Mouse (Mus musculus): ENCODE measurements around the gene Dlg2.
A peak's percentile ranks its signal among the peaks of the same experiment; 100 is the strongest.
"Not testable (repeated sequence)": the region's sequence is repeated elsewhere in the genome, so short reads cannot be mapped to it uniquely, and the experiment has no call there.

Dlg2 gene

DNA sequence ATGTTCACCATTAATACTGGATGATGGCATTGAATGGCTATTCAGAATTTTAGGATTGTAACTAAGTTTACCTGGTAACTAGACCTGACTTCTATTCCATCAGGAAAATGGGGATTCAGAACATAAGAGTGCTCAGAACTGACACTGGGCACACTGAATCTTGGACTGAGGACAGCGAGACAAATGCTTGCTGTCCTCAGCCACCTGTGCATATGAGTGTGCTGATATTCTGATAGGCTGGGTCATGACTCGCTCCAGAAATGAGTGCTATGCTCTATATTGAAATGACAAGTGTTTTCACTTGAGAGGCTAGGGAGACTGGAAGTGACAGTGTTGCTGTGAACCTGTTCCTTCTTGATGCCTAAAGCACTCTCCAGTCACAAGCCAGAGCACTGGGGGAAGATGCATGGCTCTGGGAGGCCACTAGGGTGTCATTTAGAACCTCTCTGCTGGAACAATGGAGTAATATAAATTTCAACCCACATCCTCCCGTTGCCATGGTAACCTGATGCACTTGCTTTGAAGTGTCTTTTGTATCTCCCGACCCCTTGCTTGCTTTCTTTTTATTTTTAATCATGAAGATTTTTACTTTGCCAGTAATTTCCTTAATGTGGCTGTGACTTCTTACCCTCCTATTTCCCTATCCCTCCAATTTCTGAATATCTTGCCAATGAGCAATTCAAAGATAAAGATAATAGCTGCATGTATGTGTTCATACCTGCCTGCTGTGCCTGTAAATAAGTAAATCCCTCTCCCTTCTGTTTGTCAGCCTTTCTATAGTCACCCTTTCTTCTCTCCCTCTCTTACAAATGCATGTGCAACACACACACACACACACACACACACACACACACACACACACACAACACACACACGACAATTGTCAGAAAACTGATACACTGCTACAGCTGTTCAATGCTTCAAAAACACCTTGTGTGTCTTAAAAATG is 367.1 kb downstream of the Dlg2 start:
- DNase-seq (ENCODE audit: low spot score), result no peak

- DNase-seq (ENCODE audit: low spot score), result not testable (repeated sequence)
Observed at GRCm38 (mm10) chr7:90876796-90877195, 400.3 kb downstream of the Dlg2 start.

DNA sequence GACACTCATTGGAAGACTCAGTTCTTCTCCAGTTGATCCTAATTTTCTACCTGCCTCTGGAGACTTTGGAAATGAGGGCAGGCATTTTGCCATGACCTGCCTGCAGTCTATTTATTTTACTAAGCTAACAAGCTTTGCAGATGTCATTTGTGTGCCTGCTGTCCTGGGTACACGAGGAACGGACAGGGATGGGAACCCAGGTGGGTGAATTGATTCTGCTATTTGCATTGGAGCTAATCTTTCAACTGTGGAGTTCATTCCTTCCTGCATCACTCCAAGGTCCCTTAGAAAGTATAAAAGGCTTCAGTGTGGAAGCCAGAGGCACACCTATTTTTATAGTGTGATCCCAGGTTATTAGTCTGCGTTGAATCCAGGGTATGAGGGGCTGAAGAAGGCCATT is 406.3 kb downstream of the Dlg2 start:
- DNase-seq (ENCODE audit: low spot score), result no peak

GRCm38 (mm10) chr7:90886396-90887006 is 410.0 kb downstream of the Dlg2 start:
- no peak for DNase-seq (ENCODE audit: low spot score)

DNA sequence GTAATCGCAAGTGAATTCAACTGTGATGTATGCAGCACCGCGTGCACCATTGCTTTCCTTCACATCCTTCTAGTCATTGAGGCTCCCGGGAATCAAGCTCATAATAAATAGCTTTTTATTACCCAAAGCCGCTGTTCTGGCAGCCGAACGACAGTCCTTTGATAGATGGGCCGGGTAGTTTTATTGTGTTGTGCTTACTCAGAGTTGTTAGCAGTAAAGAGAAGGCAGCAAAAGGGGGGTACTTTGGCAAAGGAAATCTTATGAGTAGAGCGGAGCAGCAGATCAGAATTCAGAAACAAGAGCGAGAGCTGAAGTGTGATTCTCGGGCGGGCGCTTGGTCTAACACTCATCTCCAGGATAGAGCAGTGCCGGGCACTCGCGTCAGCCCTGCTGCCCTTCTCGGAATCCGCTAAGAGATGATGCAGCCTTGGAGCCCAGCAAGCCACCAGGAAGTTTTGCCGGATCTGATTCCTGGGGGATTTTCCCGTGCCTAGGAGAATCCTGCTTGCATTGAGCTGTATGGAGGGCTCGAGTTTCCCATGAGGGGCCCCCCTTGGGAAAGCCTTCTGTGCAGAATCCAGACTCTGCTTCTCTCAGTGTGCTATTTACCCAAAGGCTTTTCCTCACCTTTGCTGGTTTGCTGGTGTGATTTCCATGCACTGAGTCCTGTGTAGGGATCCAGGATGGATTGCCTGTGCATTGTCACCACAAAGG is 410.7 kb downstream of the Dlg2 start:
- peak; percentile 4 for DNase-seq (ENCODE audit: low spot score)

DNA sequence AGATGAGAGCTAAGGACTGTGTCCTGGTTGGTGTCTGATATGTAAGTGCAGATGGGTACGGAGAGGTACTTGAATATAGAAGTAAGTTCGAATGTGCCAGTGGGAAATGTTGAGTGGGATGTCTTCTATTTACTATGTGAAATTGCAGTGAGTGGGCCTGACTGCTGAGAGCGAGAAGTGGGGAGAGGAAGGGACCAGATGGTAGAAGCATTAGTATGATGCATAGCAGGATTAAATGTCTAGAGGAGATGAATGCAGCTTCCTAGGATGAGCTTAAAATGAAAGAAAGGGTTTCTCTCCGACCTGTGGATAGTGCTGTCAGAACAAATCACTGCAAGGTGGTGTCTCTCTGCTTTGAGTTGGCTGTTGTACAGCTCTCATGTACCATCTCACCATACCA is 451.0 kb downstream of the Dlg2 start:
- DNase-seq (ENCODE audit: low spot score), result no peak

DNA sequence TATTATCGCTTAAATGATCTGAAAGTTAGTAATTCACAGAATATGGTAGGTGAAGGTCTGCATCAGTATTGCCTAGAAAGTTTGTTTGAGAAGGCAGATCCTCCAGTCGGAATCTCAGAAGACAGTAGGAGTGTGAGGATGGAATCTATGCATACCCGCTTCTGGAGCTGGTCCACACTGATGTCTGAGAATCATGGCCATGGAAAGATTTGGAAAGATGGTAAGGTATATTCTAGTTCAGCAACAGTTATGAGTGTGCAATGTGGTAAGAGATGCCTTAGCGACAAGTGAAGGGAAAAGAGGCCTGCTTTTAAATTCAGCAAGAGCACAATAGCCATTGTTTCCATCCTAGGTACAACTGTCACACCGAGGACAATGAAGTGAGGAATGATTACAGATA is 464.3 kb downstream of the Dlg2 start:
- DNase-seq (ENCODE audit: low spot score), result no peak

DNA sequence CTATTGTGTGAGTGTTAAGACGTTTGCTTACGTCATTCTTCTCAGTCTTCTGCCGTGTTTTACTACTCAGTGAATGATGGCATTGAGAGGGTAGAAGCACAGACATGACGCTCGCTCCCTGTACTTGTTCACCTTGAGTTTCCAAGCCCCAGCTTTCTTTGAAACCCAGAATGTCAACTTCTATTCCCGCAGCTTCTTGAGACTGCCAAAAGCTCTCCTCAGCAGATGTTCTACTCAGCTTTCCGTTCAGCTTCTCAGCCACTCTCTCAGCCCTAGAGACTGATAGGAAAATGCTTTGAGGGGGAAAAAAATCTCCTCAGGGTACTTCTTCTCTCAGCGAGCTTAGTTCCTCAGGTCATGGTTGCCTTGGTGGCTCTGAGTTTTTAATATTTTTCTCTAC is 470.6 kb downstream of the Dlg2 start:
- no peak for DNase-seq (ENCODE audit: low spot score)

GRCm38 (mm10) chr7:90949212-90949611 is 472.7 kb downstream of the Dlg2 start:
- DNase-seq (ENCODE audit: low spot score), result no peak

GRCm38 (mm10) chr7:90977241-90977640 is 500.8 kb downstream of the Dlg2 start:
- DNase-seq (ENCODE audit: low spot score), result no peak

DNA sequence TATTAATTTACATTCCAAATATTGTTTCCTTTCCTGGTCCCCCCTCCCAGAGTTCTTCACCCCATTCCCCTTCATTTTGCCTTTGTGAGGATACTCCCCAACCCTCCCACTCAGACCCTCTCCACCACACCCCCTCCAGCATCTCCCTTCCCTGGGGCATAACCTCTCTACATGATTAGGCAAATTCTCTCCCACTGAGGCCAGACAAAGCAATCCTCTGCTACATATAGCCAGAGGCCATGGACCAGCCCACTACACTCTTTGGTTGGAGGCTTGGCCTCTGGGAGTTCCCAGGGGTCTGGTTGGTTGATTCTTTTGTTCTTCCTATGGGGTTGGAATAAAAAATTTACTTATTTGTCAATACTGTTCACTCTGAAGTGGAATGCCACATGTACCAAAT is 505.6 kb downstream of the Dlg2 start:
- no peak for DNase-seq (ENCODE audit: low spot score)

DNA sequence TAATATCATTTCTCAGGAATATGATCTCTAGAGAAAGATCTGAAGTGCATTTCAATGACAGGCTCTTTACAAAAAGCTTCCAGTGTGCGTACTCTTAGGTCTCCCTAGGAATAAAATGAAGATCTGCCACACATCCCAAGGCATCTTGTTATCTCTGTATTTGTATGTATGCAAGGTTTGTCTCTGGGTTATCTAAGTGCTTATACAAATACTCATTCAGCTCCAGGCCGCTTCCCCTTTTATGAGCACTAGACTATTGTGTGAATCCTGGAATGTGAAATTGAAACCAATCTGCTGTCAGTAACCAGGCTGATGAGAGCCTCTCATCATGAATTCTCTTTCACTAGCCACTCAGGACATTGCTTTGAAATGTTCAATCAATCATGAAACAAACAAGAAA is 534.2 kb downstream of the Dlg2 start:
- DNase-seq (ENCODE audit: low spot score), result no peak

DNA sequence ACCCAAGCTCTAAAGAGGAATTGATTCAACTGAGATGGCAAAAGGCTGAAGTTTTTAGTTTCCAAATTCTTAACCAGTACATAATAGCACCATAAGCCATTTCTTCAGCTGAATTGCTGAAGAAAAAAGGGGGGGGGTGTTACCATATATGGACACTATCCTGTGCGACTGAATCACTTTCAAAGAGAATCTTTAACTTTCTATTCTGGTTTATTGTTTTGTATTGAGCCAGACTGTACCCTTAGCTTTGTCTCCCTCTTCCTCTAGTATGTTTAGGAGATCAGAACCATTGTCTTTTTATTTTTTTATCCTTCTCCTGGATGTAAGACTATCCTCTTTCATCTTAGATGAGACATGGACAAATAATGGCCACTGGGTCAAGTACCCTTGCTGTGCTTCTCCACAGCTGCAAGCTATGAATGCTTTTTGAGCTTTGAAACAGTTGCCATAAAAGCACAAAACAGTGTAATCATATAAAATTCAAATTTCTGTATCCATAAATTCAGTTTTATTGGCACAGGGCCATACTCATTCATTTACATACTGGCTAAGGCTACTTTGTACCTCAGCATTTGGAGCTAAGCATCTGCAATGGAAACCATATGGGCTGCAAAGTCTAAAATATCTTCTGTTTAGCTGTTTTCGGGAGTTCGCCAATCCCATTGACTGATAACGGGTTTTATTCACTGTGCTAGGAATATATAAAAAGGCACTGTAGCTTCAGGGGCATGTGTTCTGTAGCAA is 568.7 kb downstream of the Dlg2 start:
- DNase-seq (ENCODE audit: low spot score), result no peak

- DNase-seq (ENCODE audit: low spot score), result no peak
Observed at GRCm38 (mm10) chr7:91045742-91046098, 569.2 kb downstream of the Dlg2 start.

- DNase-seq (ENCODE audit: low spot score), result no peak
Observed at GRCm38 (mm10) chr7:91063297-91064040, 587.0 kb downstream of the Dlg2 start.

- no peak for DNase-seq (ENCODE audit: low spot score)
Observed at GRCm38 (mm10) chr7:91071751-91072707, 595.6 kb downstream of the Dlg2 start.

DNA sequence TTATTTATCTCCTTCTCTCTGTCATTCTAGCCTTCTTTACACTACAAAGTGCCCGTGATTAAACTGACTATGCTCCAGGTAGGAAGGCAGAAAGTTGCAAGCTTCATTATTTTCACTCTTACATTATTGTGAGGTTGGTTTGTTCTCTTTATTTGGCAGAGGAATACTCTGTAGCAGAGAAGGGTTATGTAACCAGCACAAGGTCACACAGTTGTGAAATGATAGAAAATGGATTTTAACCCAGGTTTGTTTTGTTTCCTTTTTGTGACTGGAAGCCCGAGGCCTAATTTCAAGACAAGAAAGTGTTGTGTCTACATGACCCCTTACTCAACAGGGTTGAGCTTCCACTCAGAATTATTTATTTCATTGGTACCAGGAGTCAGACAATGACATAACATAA is 609.6 kb downstream of the Dlg2 start:
- no peak for DNase-seq (ENCODE audit: low spot score)

DNA sequence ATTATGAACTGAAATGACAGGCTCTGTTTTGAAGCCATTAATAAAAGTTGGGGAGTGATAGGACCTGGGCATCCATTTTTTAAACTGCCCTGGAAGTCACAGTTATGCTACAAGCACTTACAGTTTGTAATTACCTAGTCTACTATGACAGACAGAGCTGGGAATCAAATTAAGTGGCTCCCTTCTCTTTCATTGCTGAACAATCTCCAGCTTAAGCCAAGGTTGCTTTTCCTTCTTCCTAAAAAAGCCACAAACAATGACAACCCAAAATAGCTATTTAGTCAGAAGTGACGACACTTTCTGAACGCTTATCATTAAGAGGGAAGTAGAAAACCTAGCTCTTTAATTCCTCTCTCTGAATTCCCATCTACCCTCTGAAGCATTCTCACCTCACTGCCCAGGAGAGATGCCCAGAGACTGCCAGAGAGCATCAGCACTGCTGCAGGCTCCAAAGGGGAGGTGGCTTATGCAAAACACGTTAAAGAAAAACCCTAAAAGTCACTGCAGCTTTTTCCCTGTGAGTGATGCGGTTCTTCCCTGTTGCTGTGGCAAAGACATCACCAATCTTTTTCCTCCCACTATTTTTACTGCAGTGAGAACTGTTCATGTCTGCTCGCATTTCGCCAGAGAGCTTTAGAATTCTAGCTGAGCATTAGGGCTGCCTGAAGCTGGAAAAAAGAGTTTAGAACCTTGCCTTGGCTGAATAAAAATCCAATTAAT is 612.9 kb downstream of the Dlg2 start:
- DNase-seq (ENCODE audit: low spot score), result no peak

DNA sequence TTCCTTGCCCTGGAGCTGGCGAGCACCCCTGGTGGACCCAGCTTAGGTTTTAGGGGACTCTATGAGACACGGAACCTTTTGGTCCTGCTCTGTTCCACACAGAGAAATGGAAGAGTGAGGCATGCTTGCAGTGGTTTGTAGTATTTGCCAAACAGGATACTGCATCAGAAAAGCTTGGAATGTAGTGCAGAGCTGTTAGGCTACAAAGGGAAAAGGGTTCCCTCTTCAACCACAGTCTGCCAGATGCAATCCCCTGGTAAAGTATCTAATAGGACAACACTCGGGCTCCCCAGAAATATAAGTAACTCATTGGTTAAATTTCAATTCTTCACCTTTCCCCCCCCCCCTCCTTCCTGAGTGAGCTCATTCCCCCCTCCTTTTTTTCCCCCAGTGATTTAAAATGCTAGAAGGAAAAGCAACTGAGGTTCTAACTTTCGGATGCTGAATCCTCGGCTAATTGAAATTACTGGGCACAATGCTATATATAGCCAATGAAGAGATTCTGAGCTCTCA is 613.9 kb downstream of the Dlg2 start:
- DNase-seq (ENCODE audit: low spot score), result no peak
